Mouse (Mus musculus) inflammation-experienced regulatory T-cells (primary cell): ENCODE measurements around the gene Foxc2. TPM values are rescaled to one million over a fixed set of nuclear protein-coding genes. Genes with fewer than 3 reads are reported as not detected.

Experiments used
- polyA plus RNA-seq, 2 experiments: library from polyadenylated mRNA; unstranded; fragments of 100-300 nt; shearing (Covaris generic); gene quantifications; one replicate each; pipeline ENCODE4 v1.2.1; 2017

The Foxc2 gene
- under 1 TPM in 1 of 2 experiments, not detected in 1; 0.37 TPM for polyA plus RNA-seq

DNA sequence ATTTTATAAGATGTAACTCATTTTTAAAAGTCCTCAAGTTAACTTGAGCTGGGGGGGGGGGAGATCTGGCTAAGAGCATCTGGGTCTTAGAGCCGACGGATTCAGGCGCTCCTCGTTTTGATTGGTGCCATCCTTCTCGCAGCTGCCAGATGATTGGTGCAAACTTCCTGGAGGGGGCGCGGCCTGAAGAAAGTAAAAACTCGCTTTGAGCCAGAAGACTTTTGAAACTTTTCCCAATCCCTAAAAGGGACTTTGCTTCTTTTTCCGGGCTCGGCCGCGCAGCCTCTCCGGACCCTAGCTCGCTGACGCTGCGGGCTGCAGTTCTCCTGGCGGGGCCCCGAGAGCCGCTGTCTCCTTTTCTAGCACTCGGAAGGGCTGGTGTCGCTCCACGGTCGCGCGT, at the start of gene Foxc2:
Gene Foxc2 (plus strand): TSS at position 224 of the 400 bp plus-strand sequence.

DNA sequence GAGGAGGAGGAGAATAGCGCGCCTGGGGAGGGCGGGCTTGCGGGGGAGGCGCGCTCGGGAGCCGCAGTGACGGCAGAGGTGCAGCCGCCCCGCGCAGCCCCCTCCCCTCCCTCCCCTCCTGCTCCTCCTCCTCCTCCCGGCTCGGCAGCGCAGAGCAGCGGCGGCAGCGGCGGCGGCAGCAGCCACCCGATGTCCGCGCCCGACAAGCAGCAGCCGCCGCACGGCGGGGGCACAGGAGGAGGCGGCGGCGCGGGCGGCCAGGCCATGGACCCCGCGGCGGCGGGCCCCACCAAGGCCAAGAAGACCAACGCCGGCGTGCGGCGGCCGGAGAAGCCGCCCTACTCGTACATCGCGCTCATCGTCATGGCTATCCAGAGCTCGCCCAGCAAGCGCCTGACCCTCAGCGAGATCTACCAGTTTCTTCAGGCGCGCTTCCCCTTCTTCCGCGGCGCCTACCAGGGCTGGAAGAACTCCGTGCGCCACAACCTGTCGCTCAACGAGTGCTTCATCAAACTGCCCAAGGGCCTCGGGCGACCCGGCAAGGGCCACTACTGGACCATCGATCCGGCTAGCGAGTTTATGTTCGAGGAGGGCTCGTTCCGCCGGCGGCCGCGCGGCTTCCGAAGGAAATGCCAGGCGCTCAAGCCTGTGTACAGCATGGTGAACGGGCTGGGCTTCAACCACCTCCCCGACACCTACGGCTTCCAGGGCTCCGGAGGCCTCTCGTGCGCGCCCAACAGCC, 31.6 kb upstream of the Foxc2 start, which contains the start of gene Foxf1:
Gene Foxf1 (plus strand): TSS at position 177 of the 742 bp plus-strand sequence.

DNA sequence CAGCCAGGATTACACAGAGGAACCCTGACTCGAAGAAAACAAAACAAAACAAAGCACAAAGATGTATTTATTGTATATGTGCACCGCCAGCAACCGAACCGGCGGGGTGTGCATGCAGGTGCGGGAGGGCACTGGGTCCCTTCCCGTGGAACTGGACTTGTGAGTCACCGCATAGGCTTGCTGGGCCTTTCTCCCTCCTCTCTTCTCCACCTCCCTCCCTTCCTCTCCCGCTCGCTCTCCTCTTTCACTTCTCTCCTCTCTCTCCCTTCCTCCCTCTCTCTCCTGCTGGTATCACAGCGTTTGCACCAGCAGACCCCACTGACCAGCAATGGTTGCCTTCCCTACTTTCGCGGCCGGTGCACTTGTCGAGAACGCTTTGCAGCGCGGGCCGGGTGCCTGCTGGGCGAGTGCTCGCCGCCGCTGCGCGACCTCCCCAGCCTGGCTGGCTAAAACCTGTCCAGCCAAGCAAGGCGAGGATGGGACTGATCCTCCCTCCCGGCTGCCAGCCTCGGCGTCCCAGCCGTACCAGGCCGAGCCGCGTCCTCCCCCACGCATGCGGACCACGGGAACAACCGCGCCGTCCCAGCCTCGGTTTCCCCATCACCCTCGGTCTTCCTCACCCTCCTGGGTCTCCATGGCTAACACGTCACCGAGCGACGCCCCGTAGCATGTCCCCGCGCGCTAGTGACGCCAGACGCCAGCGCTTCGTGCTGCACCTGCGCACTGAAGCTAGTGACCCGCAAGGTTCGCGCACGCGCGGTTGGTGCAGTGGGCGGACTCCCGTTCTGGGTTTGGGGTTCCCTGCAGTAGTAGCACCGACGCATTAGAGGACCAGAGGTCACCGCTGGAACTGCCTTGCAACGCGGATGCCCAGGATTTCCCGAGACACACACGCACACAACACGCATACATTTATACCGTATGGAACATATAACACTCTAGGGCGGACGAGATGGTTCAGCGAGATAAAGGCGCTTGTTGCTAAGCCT, 8.0 kb upstream of the Foxc2 start, which contains the start of gene Mthfsd:
Gene Mthfsd (minus strand): TSS at position 725 of the 989 bp plus-strand sequence.

DNA sequence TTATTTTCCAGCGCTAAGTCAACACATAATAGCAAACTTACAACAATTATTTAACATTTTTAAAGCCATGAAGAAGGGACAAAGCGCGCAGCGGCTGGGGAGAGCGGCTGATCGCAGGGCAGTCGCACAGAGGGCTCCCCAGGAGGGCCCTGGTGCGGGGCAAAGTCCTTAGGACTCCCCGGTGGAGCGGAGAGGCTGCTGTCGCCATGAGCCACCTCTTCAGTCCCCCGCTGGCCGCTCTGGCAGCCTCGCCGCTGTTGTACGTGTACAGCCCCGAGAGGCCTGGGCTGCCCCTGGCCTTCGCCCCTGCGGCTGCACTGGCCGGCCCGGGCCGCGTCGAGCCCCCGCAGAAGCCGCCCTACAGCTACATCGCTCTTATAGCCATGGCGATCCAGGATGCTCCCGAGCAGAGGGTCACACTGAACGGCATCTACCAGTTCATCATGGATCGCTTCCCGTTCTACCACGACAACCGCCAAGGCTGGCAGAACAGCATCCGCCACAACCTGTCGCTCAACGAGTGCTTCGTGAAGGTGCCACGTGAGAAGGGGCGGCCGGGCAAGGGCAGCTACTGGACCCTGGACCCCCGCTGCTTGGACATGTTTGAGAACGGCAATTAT, 11.9 kb downstream of the Foxc2 start, which contains the start of gene Foxl1:
Gene Foxl1 (plus strand): TSS at position 185 of the 620 bp plus-strand sequence.

Other genes starting within 250 kb of the Foxc2 start
- under 1 TPM; 0.11 to 0.31 TPM for gene Foxf1, start 31.8 kb upstream of the Foxc2 start, polyA plus RNA-seq
- 10 to 100 TPM; 38.4 to 39.8 TPM for gene Mthfsd, start 7.8 kb upstream of the Foxc2 start, polyA plus RNA-seq
- gene Foxl1, start 11.8 kb downstream of the Foxc2 start, polyA plus RNA-seq: under 1 TPM; 0.17 to 0.34 TPM